Mouse (Mus musculus) midbrain, embryonic 16.5 days (tissue): ENCODE data around the gene Clp1. TPM values are rescaled to one million over a fixed set of nuclear protein-coding genes. Genes with fewer than 3 reads are reported as not detected.

Source experiments
- ATAC-seq: fragments of 200-750 bp; cut with Nextera tagmentation; 2 replicates; pipeline ENCODE4 v1.8.0; 2017; ENCODE audit warnings: moderate TSS enrichment
- H3K27ac ChIP-seq: fragments of 300-500 bp; sonication (generic); 2 replicates; pipeline ENCODE4 v1.5.1; 2014; ENCODE audit warnings: mild to moderate bottlenecking, low read length, mixed read lengths
- H3K27me3 ChIP-seq: fragments of 300-500 bp; sonication (generic); 2 replicates; pipeline ENCODE4 v1.6.1; 2014; ENCODE audit warnings: low read depth, low read length, mixed read lengths; ENCODE audit not compliant: control insufficient read depth, insufficient read depth
- H3K36me3 ChIP-seq: fragments of 300-500 bp; sonication (generic); 2 replicates; pipeline ENCODE4 v1.6.1; 2014; ENCODE audit warnings: mild to moderate bottlenecking, low read length, moderate library complexity, mixed read lengths; ENCODE audit not compliant: control insufficient read depth, insufficient read depth
- H3K4me1 ChIP-seq: fragments of 300-500 bp; sonication (generic); 2 replicates; pipeline ENCODE4 v1.6.1; 2014; ENCODE audit warnings: mild to moderate bottlenecking, low read length, mixed read lengths; ENCODE audit not compliant: control insufficient read depth, insufficient read depth
- H3K4me2 ChIP-seq: fragments of 300-500 bp; sonication (generic); 2 replicates; pipeline ENCODE4 v1.6.1; 2014; ENCODE audit warnings: mild to moderate bottlenecking, low read length, mixed read lengths
- H3K4me3 ChIP-seq: fragments of 300-500 bp; sonication (generic); 2 replicates; pipeline ENCODE4 v1.5.1; 2014; ENCODE audit warnings: low read depth, mild to moderate bottlenecking, low read length, moderate library complexity, mixed read lengths
- H3K9ac ChIP-seq: fragments of 300-500 bp; sonication (generic); 2 replicates; pipeline ENCODE4 v1.6.1; 2014; ENCODE audit warnings: low read depth, low read length, mixed read lengths
- H3K9me3 ChIP-seq: fragments of 300-500 bp; sonication (generic); replicated peaks from 2 replicates; pipeline ENCODE4 v1.6.1; 2014; ENCODE audit warnings: mild to moderate bottlenecking, low read length, mixed read lengths; ENCODE audit not compliant: control insufficient read depth, poor library complexity, severe bottlenecking
- WGBS: fragments of 180-500 bp; shearing (Covaris S2); extraction: QIAGEN DNeasy Blood & Tissue Kit; methylation state at CpG from one replicate; pipeline ENCODE4 v1.1.7; 2014; 5-methylcytosine and 5-hydroxymethylcytosine counted together
- polyA plus RNA-seq: library from polyadenylated mRNA; unstranded; fragments of >200 nt; fragmentation: Nextera tagmentation; extraction: Ambion mirVana; gene quantifications from 2 replicates; pipeline ENCODE4 v1.2.1, GENCODE M21; 2015

Clp1 gene
- polyA plus RNA-seq, 1 experiment from 2014 or later: 20.1 TPM

DNA sequence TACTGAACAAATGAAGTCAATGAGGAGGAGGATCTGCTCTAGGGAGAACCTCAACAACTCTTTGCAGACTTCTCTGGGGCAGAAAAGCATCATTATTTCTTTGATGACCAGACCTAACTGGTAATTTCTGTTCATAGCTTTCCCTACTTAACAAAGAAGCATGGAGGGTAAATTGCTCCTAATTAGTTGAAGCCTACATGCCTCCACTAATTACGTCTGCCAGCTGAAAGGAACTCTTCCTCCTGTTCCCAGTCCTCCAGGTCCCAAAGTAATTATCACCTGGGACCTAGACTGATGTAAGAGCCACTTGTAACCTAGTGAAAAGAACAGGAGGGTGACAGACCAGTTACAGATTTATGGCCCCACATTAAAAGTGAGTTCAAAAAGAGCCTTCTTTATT, 19.6 kb downstream of the Clp1 start:
- Histone ChIP-seq H3K27ac (no peak overlapping the region), H3K27me3 (no peaks in the 10 kb centered on the region), H3K4me1 (peaks cover 13% of the 10 kb centered on the region), H3K9ac (no peak overlapping the region), H3K4me3 (no peak overlapping the region), H3K9me3 (no peaks in the 10 kb centered on the region), H3K4me2 (no peak overlapping the region), H3K36me3 (peaks cover 9% of the 10 kb centered on the region; the same call in 1 of the 2 replicates)
- WGBS: 85% methylated on average over 1 of the region's 1 CpGs
- no peak for ATAC-seq

DNA sequence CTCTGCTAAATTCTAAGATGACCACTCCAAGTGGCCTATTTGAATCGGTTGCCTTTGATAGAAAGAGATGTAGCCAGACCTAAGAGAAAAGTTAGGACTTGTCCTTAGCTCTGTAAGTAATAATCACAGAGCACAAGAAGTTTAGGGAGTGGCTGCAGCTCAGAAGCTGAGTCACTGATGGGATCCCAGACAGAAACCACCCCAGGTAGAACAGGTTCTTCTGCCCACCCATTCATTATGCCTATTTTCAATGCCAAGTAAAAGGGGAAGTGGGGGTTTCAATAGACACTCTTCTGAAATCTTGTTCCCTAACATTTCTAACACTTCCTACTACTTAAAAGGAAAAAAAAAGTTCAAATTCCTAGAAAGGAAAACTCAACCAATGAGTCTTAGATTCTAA, 21.9 kb downstream of the Clp1 start:
- Histone ChIP-seq H3K9ac (no peak overlapping the region), H3K27me3 (no peaks in the 10 kb centered on the region), H3K27ac (no peak overlapping the region), H3K4me1 (peaks cover 12% of the 10 kb centered on the region), H3K9me3 (no peaks in the 10 kb centered on the region), H3K4me2 (no peak overlapping the region), H3K36me3 (peaks cover 9% of the 10 kb centered on the region; the same call in 1 of the 2 replicates), H3K4me3 (no peak overlapping the region)
- no peak for ATAC-seq
- 94% methylated on average over 1 of the region's 1 CpGs for WGBS

DNA sequence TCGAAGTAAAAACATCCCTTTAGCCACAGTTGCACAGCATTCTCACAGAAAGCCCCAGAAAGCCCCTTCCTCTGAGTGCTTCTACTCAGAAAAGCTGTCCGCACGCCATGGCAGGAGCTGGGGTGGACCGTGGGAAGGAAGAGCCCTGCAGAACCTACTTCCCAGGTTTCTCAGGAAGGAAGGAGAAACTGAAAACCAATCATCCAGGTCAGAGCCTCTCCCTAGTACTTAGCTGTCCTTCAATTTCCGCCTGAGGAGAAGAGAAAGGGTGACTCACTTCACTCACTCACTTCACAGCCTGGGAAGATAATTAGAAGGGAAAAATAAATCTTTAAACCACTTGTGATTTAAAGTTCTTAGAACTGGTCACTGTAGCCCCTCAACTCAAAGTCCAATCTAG, 22.8 kb downstream of the Clp1 start:
- Histone ChIP-seq H3K4me1 (peaks cover 8% of the 10 kb centered on the region), H3K27ac (no peak overlapping the region), H3K4me3 (no peak overlapping the region), H3K36me3 (peaks cover 6% of the 10 kb centered on the region; the same call in 1 of the 2 replicates), H3K9ac (no peak overlapping the region), H3K9me3 (no peaks in the 10 kb centered on the region), H3K4me2 (no peak overlapping the region), H3K27me3 (no peaks in the 10 kb centered on the region)
- 75% methylated on average over 5 of the region's 5 CpGs for WGBS
- ATAC-seq: no peak

DNA sequence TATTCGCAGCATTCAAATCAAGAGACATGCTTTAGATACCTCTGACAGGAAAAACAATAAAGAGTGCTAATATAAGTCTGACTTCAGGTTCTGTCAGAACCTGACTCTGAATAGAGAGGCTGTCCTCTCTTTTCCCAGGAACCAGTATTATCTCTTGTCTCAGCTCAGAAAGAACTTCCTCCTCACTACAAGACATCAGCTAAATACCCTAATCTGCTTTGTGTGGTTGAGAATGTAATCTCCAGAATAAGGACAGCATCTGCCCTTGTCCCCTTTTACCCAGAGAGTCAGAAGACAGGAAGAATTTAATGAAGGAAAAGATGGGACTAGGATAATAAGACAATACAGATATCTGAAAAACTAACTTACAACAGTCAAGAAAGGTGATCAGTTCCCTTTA, 23.7 kb downstream of the Clp1 start:
- H3K9ac ChIP-seq: no peak overlapping the region
- H3K4me2 ChIP-seq: no peak overlapping the region
- H3K27ac ChIP-seq: no peak overlapping the region
- H3K4me3 ChIP-seq: no peak overlapping the region
- 100% methylated on average over 1 of the region's 1 CpGs for WGBS
- peaks cover 6% of the 10 kb centered on the region; the same call in 1 of the 2 replicates for H3K36me3 ChIP-seq
- no peaks in the 10 kb centered on the region for H3K27me3 ChIP-seq
- H3K9me3 ChIP-seq: no peaks in the 10 kb centered on the region
- ATAC-seq: no peak
- peaks cover 3% of the 10 kb centered on the region; the same call in 1 of the 2 replicates for H3K4me1 ChIP-seq

DNA sequence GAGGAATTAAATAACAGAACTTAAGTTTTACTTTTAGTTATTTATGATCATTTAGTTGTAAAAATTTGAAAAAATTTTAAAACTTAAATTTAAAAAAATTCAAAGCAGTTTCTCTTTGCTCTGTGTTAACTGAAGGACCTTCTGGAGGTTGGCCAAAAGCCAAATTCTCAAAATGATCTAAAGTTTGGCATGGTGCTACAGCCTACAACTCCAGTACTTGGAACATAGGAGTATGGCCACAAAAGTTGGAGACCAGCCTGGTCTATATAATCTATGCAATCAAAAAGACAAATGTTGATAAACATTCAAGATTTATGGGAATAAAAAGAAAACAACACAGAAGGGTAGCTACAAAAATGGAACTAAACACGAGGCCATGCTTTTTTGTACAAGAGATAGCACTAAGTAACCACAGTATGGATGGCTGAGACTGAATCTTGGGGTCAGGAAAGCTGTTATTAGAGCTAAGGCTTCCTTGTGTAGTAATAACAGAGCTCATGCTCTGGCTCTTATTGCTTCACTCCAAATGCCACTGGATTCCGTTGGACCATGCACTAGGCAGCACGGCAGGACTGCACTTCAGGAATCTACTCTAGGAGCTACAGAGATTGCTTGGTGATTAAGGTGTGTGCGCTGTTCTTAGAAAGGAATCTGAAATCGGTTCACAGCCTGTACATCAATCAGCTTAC, 32.0 kb downstream of the Clp1 start:
- no peaks in the 10 kb centered on the region for H3K9me3 ChIP-seq
- no peak for ATAC-seq
- no peaks in the 10 kb centered on the region for H3K4me1 ChIP-seq
- H3K27ac ChIP-seq: no peak overlapping the region
- no peak overlapping the region for H3K4me3 ChIP-seq
- H3K27me3 ChIP-seq: no peaks in the 10 kb centered on the region
- H3K36me3 ChIP-seq: peaks cover 25% of the 10 kb centered on the region
- no peak overlapping the region for H3K4me2 ChIP-seq
- WGBS: 94% methylated on average over 5 of the region's 5 CpGs
- no peak overlapping the region for H3K9ac ChIP-seq

DNA sequence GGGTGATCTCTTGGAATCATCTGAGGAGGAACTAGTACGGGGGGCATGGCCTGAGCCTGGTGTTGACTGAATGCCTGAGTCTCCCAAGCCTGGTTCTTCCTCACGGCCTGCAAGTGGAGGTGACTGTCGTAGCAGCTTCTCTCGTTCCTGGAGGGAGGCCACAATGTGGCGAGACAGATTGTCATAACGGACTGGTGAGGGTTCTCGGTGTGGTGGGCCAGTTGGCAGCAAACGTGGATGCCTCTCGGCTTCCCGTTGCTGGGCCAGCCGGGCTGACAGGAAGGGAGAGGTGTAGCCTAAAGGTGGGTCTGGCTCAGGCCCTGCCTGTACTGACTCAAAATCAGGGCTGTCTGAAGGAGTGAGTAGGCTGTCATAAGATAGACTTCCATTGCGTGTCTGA, 37.1 kb downstream of the Clp1 start:
- peak; percentile 37; the same call in 1 of the 2 replicates for ATAC-seq
- H3K9ac ChIP-seq: no peak overlapping the region

DNA sequence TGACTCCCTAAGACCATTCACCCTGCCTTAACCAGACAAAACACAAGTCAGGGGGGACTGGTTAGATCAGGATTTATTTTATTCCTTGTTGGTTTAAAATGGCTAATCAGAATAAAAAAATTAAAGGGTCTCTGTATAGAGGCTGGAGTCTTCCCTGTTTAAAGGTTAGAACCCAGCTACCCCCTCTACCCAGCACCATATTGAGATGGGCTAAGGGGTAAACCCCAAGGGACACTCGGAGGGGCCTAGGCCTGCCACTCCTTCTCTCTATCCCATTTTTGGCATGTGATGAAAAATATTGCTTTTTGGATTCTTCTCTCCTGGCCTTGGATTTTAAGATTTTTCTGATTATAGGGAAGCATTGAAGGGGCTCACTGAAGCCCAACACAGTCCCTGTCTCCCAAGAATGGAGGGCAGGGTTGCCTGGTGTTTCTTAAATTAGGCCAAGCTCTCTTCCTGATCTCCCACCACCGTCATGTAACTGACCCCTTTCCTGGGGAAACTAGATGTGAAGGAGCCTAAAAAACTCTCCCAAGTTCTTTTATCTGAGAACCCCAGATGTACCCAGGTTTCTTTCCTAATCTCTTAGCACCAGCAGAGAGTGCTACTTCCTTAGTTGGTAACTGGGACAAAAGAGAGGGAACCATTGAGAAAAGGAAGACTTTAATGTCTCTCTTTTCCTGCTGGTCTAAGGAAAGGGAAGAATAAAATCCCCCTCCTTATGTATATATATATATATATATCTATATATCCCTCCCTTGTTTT, 38.9 kb downstream of the Clp1 start:
- Histone ChIP-seq H3K27me3 (no peaks in the 10 kb centered on the region), H3K36me3 (peaks cover 36% of the 10 kb centered on the region), H3K27ac (no peak overlapping the region), H3K9me3 (no peaks in the 10 kb centered on the region), H3K9ac (no peak overlapping the region), H3K4me1 (no peaks in the 10 kb centered on the region), H3K4me2 (no peak overlapping the region), H3K4me3 (no peak overlapping the region)
- ATAC-seq: no peak
- 81% methylated on average over 2 of the region's 2 CpGs for WGBS

More for the DNA sequence above, 37.1 kb downstream of the Clp1 start:
- WGBS: 91% methylated on average over 12 of the region's 12 CpGs
- Histone ChIP-seq H3K4me1 (no peaks in the 10 kb centered on the region), H3K27ac (no peak overlapping the region), H3K9me3 (no peaks in the 10 kb centered on the region), H3K27me3 (no peaks in the 10 kb centered on the region), H3K4me2 (no peak overlapping the region), H3K4me3 (no peak overlapping the region), H3K36me3 (peaks cover 43% of the 10 kb centered on the region)

DNA sequence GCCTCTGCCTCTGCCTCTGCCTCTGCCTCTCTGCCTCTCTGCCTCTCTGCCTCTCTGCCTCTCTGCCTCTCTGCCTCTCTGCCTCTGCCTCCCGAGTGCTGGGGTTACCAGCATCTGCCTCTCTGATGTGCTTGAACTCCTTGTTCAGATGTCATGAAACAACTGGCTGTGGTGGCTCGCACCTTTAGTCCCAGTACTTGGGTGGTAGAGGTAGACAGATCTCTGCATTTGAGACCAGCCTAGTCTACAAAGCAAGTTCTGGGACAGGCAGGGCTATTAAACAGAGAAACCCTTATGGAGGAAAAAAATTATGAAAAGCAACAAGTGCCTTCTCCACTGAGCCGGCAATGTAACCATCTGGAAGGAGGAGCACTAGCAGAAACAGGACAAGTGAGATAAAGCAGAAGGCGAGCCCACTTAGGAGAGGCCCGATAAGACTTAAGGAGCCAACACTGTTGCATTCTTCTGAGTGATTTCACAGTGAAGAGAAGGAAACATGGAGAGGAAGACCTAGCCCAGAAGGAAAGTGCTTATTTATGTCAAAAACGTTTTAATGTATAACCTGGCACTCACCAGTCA, 44.5 kb downstream of the Clp1 start:
- no peak overlapping the region for H3K4me2 ChIP-seq

DNA sequence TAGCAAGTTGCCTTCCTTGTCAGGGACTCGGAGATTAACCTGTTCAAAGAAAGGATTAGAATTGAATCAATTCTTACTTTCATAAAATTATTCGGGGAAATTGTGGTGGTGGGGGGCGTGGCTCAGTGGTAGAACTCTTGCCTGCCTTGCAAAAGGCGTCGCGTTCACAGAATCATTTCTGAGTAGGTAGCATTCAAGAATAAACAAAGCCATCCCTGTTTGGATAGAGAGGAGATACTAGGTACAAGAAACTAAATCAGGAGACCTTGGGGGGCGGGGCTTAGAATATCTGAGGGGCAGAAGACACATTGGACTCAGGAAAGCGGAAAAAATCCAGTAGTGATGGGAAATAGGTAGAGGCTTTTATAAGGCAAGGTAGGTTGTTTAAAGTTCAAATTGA, 48.1 kb downstream of the Clp1 start, which contains the start of gene Tmx2:
Gene Tmx2, minus strand, starts transcription at position 125 of the 400 bp plus-strand sequence.
- Histone ChIP-seq H3K36me3 (no peaks in the 10 kb centered on the region; the same call in 1 of the 2 replicates), H3K9ac (peak within 1 kb of the TSS; percentile 83), H3K4me1 (peaks cover 21% of the 10 kb centered on the region), H3K27ac (peak within 1 kb of the TSS; percentile 75), H3K4me3 (peak within 1 kb of the TSS; percentile 98), H3K27me3 (no peaks in the 10 kb centered on the region), H3K9me3 (no peaks in the 10 kb centered on the region), H3K4me2 (peak within 1 kb of the TSS; percentile 65)
- ATAC-seq: no peak
- 18% methylated on average over 8 of the region's 8 CpGs for WGBS

More for the DNA sequence above, 44.5 kb downstream of the Clp1 start:
- no peak overlapping the region for H3K4me3 ChIP-seq
- no peak overlapping the region for H3K9ac ChIP-seq
- peaks cover 9% of the 10 kb centered on the region for H3K4me1 ChIP-seq
- WGBS: 91% methylated on average over 6 of the region's 6 CpGs
- H3K36me3 ChIP-seq: peaks cover 6% of the 10 kb centered on the region
- no peak for ATAC-seq
- no peaks in the 10 kb centered on the region for H3K9me3 ChIP-seq
- no peaks in the 10 kb centered on the region for H3K27me3 ChIP-seq
- no peak overlapping the region for H3K27ac ChIP-seq
